Comparison of ENCODE assay signal across 11 mouse cellular contexts in the genomic region with DNA sequence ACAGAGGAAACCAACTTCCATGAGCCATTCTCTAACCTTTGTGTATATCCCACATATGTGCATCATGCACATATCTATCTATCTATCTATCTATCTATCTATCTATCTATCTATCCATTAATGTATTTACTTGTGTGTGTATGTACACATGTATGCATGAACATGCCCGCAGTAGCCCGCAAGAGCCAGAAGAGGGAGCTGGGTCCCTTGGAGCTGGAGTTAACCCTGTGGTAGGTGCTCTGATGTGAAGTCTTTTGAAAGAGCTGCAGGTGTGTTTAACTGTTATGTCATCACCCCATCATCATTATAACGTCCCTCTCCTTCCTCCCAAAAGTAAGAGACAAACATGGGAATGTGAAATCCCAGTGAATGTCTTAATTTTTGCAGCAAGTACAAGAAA.
A peak's percentile ranks its signal among the peaks of the same experiment; 100 is the strongest.
DNase-seq lines count a peak whose midpoint lies in the region; ATAC-seq and TF ChIP-seq lines count a peak whose summit lies in the region.
"Had no signal": no experiment of that assay in that cellular context is flagged by ENCODE, and none has a peak within 500 bp of the region (broad histone marks: within the 10 kb centered on the region; RNA-seq: fewer than 3 reads in every experiment).

No protein-coding gene starts in this region.

- H3K4me2 ChIP-seq in lung, embryonic 14.5 days, result no peak overlapping the region
- H3K4me2 ChIP-seq in forebrain, embryonic 16.5 days (ENCODE audit: low read length), result no peak overlapping the region
- H3K4me2 ChIP-seq: heart, embryonic 12.5 days; lung, embryonic 15.5 days had no signal

- in situ Hi-C loops in ES-E14 (cut with MboI; ENCODE audit: low sequenced_read_pairs in 2 of 2, unreplicated experiment in 2 of 2), result no loop called here

- H3K36me3 ChIP-seq in heart, adult 2 months (ENCODE audit: control insufficient read depth, insufficient read depth, low read length), result no peaks in the 10 kb centered on the region
- no peaks in the 10 kb centered on the region for H3K36me3 ChIP-seq in heart, embryonic 10.5 days
- H3K36me3 ChIP-seq in lung, embryonic 14.5 days (ENCODE audit: insufficient read depth), result no peaks in the 10 kb centered on the region
- H3K36me3 ChIP-seq in ES-E14 (ENCODE audit: control insufficient read depth, insufficient read depth, low read length, poor library complexity, severe bottlenecking), result no peaks in the 10 kb centered on the region
- H3K36me3 ChIP-seq in forebrain, embryonic 16.5 days (ENCODE audit: control insufficient read depth, insufficient read depth), result no peaks in the 10 kb centered on the region
- H3K36me3 ChIP-seq: heart, embryonic 12.5 days; lung, embryonic 15.5 days had no signal

- H3K9ac ChIP-seq in heart, adult 2 months (ENCODE audit: low read depth, low read length), result no peak overlapping the region
- no peak overlapping the region for H3K9ac ChIP-seq in lung, embryonic 14.5 days
- no peak overlapping the region for H3K9ac ChIP-seq in ES-E14 (ENCODE audit: insufficient read depth, low read depth, low read length, poor library complexity, severe bottlenecking)
- H3K9ac ChIP-seq in forebrain, embryonic 16.5 days (replicated peaks; ENCODE audit: low read depth, low read length), result no peak overlapping the region
- H3K9ac ChIP-seq: heart, embryonic 12.5 days; lung, embryonic 15.5 days had no signal

- H3K27me3 ChIP-seq in heart, adult 2 months (ENCODE audit: control insufficient read depth, insufficient read depth, low read length), result no peaks in the 10 kb centered on the region
- H3K27me3 ChIP-seq in heart, embryonic 10.5 days (ENCODE audit: insufficient read depth, poor library complexity, severe bottlenecking), result no peaks in the 10 kb centered on the region
- no peaks in the 10 kb centered on the region for H3K27me3 ChIP-seq in lung, embryonic 14.5 days (ENCODE audit: insufficient read depth, low read length)
- no peaks in the 10 kb centered on the region for H3K27me3 ChIP-seq in forebrain, embryonic 16.5 days (replicated peaks; ENCODE audit: control insufficient read depth, insufficient read depth, low read length)
- H3K27me3 ChIP-seq in cerebellum, adult 2 months (ENCODE audit: control insufficient read depth, insufficient read depth, low read length), result no peaks in the 10 kb centered on the region
- H3K27me3 ChIP-seq: heart, embryonic 12.5 days; lung, embryonic 15.5 days had no signal

- WGBS in heart, adult 2 months, result 79% methylated on average over 3 of the region's 3 CpGs
- 84% methylated on average over 3 of the region's 3 CpGs for WGBS in heart, embryonic 10.5 days
- 72% methylated on average over 3 of the region's 3 CpGs for WGBS in lung, embryonic 14.5 days
- 91% methylated on average over 3 of the region's 3 CpGs for WGBS in forebrain, embryonic 16.5 days
- WGBS in cerebellum, adult 2 months, result 93% methylated on average over 3 of the region's 3 CpGs

- H3K79me2 ChIP-seq in heart, adult 2 months (replicated peaks; ENCODE audit: control insufficient read depth, insufficient read depth, low read length), result no peaks in the 10 kb centered on the region

- intact Hi-C loops in heart, adult 2 months (cut with DNase I), result loop anchor here (5.0 to 10.0 kb wide), 2 partner anchors 280 to 312 kb away; no protein-coding TSS in a partner anchor

- no peak overlapping the region for H3K27ac ChIP-seq in heart, adult 2 months
- no peak overlapping the region for H3K27ac ChIP-seq in heart, embryonic 10.5 days
- H3K27ac ChIP-seq in lung, embryonic 14.5 days (ENCODE audit: low read depth), result no peak overlapping the region
- H3K27ac ChIP-seq in ES-E14 (ENCODE audit: insufficient read depth, low read depth, low read length, poor library complexity, severe bottlenecking), result no peak overlapping the region
- H3K27ac ChIP-seq in forebrain, embryonic 16.5 days (ENCODE audit: low read length), result no peak overlapping the region
- no peak overlapping the region for H3K27ac ChIP-seq in cerebellum, adult 2 months (ENCODE audit: insufficient read depth, low read length)
- H3K27ac ChIP-seq: lung, embryonic 15.5 days had no signal

- no peaks in the 10 kb centered on the region for H3K4me1 ChIP-seq in heart, adult 2 months (ENCODE audit: control insufficient read depth, insufficient read depth, low read length)
- no peaks in the 10 kb centered on the region for H3K4me1 ChIP-seq in heart, embryonic 10.5 days
- no peaks in the 10 kb centered on the region for H3K4me1 ChIP-seq in lung, embryonic 14.5 days (ENCODE audit: insufficient read depth)
- H3K4me1 ChIP-seq in ES-E14 (ENCODE audit: control insufficient read depth in 2 of 2, insufficient read depth in 2 of 2, low read length in 2 of 2, poor library complexity in 1 of 2), result no peaks in the 10 kb centered on the region
- H3K4me1 ChIP-seq in forebrain, embryonic 16.5 days (replicated peaks; ENCODE audit: control insufficient read depth, insufficient read depth, low read length), result no peaks in the 10 kb centered on the region
- H3K4me1 ChIP-seq in cerebellum, adult 2 months (ENCODE audit: control insufficient read depth, insufficient read depth, low read length), result no peaks in the 10 kb centered on the region
- H3K4me1 ChIP-seq: heart, embryonic 12.5 days; lung, embryonic 15.5 days had no signal

- DNase-seq in heart, adult 2 months, result no peak
- DNase-seq in heart, embryonic 10.5 days (ENCODE audit: low spot score), result no peak
- peak; percentile 23 for DNase-seq in lung, embryonic 14.5 days
- no peak for DNase-seq in lung, postnatal 4 days
- peak; percentile 22 for DNase-seq in ES-E14 (ENCODE audit: low read depth, low spot score)
- peak; percentile 23 to 46 for DNase-seq in kidney, postnatal 4 days
- DNase-seq in cerebellum, adult 2 months, result no peak

- TF ChIP-seq EP300 in heart, adult 2 months (IDR thresholded peaks at IDR 0.05; ENCODE audit: insufficient read depth, low read depth, low read length), result no peak

- ATAC-seq in lung, embryonic 14.5 days (ENCODE audit: insufficient read depth), result no peak
- ATAC-seq in forebrain, embryonic 16.5 days, result no peak

- H3K4me3 ChIP-seq in heart, adult 2 months, result no peak overlapping the region
- H3K4me3 ChIP-seq in heart, embryonic 10.5 days, result no peak overlapping the region
- H3K4me3 ChIP-seq in lung, embryonic 14.5 days (ENCODE audit: low read depth, low read length), result no peak overlapping the region
- no peak overlapping the region for H3K4me3 ChIP-seq in ES-E14 (ENCODE audit: insufficient read depth in 1 of 2, low read depth in 1 of 2, low read length in 2 of 2, poor library complexity in 1 of 2, severe bottlenecking in 1 of 2)
- H3K4me3 ChIP-seq in forebrain, embryonic 16.5 days (replicated peaks; ENCODE audit: low read length), result no peak overlapping the region
- no peak overlapping the region for H3K4me3 ChIP-seq in cerebellum, adult 2 months (replicated peaks; ENCODE audit: insufficient read depth, low read depth, low read length)
- H3K4me3 ChIP-seq: heart, embryonic 12.5 days; lung, embryonic 15.5 days; myocyte had no signal

- TF ChIP-seq POLR2A in heart, adult 2 months (IDR thresholded peaks at IDR 0.05; ENCODE audit: insufficient read depth, low read depth, low read length), result no peak
- no peak for TF ChIP-seq POLR2A in cerebellum, adult 2 months (IDR thresholded peaks at IDR 0.05; ENCODE audit: borderline replicate concordance, insufficient read depth, low read length)

- TF ChIP-seq CTCF in heart, adult 2 months (IDR thresholded peaks at IDR 0.05), result peak; percentile 50
- peak; percentile 46; the same call in 1 of the 2 replicates for TF ChIP-seq CTCF in lung, embryonic 14.5 days (IDR thresholded peaks at IDR 0.05; ENCODE audit: low read depth)
- TF ChIP-seq CTCF in cerebellum, adult 2 months (IDR thresholded peaks at IDR 0.05; ENCODE audit: borderline replicate concordance, insufficient read depth, low read depth, low read length), result no peak

- H3K9me3 ChIP-seq in heart, embryonic 10.5 days, result no peaks in the 10 kb centered on the region
- H3K9me3 ChIP-seq in lung, embryonic 14.5 days (ENCODE audit: low read depth, low read length), result no peaks in the 10 kb centered on the region
- H3K9me3 ChIP-seq in ES-E14 (ENCODE audit: control insufficient read depth, insufficient read depth, low read depth, low read length), result no peaks in the 10 kb centered on the region
- H3K9me3 ChIP-seq in forebrain, embryonic 16.5 days (ENCODE audit: control insufficient read depth, low read length), result no peaks in the 10 kb centered on the region
- H3K9me3 ChIP-seq: lung, embryonic 15.5 days had no signal

TF ChIP-seq in ES-E14, 5 proteins besides CTCF, POLR2A, EP300 and RAD21:
- TF ChIP-seq ZNF384 (IDR thresholded peaks at IDR 0.05; ENCODE audit: low read depth, low read length) (no peak), ZC3H11A (IDR thresholded peaks at IDR 0.05; ENCODE audit: borderline replicate concordance, low read depth, low read length) (peak; percentile 80; the same call in 1 of the 2 replicates)

Comparison
In these comparisons a context has a peak if more than half of its experiments do, and no peak if none do; other contexts are left out.
1. DNase-seq: peak in lung, embryonic 14.5 days (single experiment), ES-E14 (single experiment) and kidney, postnatal 4 days (2 of 2); none in heart, adult 2 months (0 of 2), heart, embryonic 10.5 days (single experiment), lung, postnatal 4 days (0 of 2) and cerebellum, adult 2 months (0 of 2).